Mouse (Mus musculus) testis, adult 2 months (tissue): ENCODE measurements around the gene Gm20695.

Experiments used
- CTCF ChIP-seq: fragments of 200-500 bp; IDR thresholded peaks from 2 replicates; pipeline ENCODE4 v1.5.1; 2012; ENCODE audit warnings: low read depth, mild to moderate bottlenecking, inconsistent platforms, low read length, moderate library complexity; ENCODE audit not compliant: control insufficient read depth, insufficient read depth, insufficient replicate concordance
- POLR2A ChIP-seq: fragments of 200-500 bp; IDR thresholded peaks from 2 replicates; pipeline ENCODE4 v1.6.1; 2012; ENCODE audit warnings: low read depth, mild to moderate bottlenecking, inconsistent platforms, low read length, moderate library complexity; ENCODE audit not compliant: control insufficient read depth

- TF ChIP-seq POLR2A, result no peak
- no peak for TF ChIP-seq CTCF
Measured at GRCm38 (mm10) chr16:3843796-3844195, 40.7 kb upstream of the Gm20695 start.
